Mouse (Mus musculus): ENCODE results near the gene Dexi.
A peak's percentile ranks its signal among the peaks of the same experiment; 100 is the strongest.

Gene Dexi

GRCm38 (mm10) chr16:10542698-10543365, at the start of gene Dexi:
Gene Dexi, minus strand, starts transcription at chr16:10543054.
- DNase-seq: peak; percentile 92

GRCm38 (mm10) chr16:10586546-10586945, 43.7 kb upstream of the Dexi start:
- no peak for DNase-seq

GRCm38 (mm10) chr16:10585165-10585564, 42.3 kb upstream of the Dexi start:
- DNase-seq: no peak

- no peak for DNase-seq
Measured at GRCm38 (mm10) chr16:10581234-10581898, 38.5 kb upstream of the Dexi start.

GRCm38 (mm10) chr16:10578376-10578775, 35.5 kb upstream of the Dexi start:
- DNase-seq: no peak

GRCm38 (mm10) chr16:10577548-10577947, 34.7 kb upstream of the Dexi start:
- no peak for DNase-seq

GRCm38 (mm10) chr16:10575915-10576314, 33.1 kb upstream of the Dexi start:
- DNase-seq: no peak

GRCm38 (mm10) chr16:10574936-10575335, 32.1 kb upstream of the Dexi start:
- no peak for DNase-seq

- no peak for DNase-seq
Measured at GRCm38 (mm10) chr16:10571820-10572219, 29.0 kb upstream of the Dexi start.

- peak; percentile 76 for DNase-seq
Measured at GRCm38 (mm10) chr16:10570708-10571107, 27.9 kb upstream of the Dexi start.

- DNase-seq: no peak
Measured at GRCm38 (mm10) chr16:10569809-10570395, 27.0 kb upstream of the Dexi start.

- DNase-seq: no peak
Measured at GRCm38 (mm10) chr16:10567153-10567552, 24.3 kb upstream of the Dexi start.

GRCm38 (mm10) chr16:10565278-10565885, 22.5 kb upstream of the Dexi start:
- peak; percentile 72 for DNase-seq

- no peak for DNase-seq
Measured at GRCm38 (mm10) chr16:10559991-10560390, 17.1 kb upstream of the Dexi start.

GRCm38 (mm10) chr16:10553858-10554257, 11.0 kb upstream of the Dexi start:
- no peak for DNase-seq

GRCm38 (mm10) chr16:10551592-10551991, 8.7 kb upstream of the Dexi start:
- DNase-seq: no peak

GRCm38 (mm10) chr16:10549600-10549999, 6.7 kb upstream of the Dexi start:
- DNase-seq: no peak

- no peak for DNase-seq
Measured at GRCm38 (mm10) chr16:10548938-10549337, 6.1 kb upstream of the Dexi start.

- no peak for DNase-seq
Measured at GRCm38 (mm10) chr16:10546865-10547264, 4.0 kb upstream of the Dexi start.

GRCm38 (mm10) chr16:10544995-10545622, 2.3 kb upstream of the Dexi start, which contains the start of gene Clec16a:
Gene Clec16a, plus strand, starts transcription at chr16:10545339.
- DNase-seq: peak; percentile 95

GRCm38 (mm10) chr16:10542266-10542665, 588 bp downstream of the Dexi start:
- DNase-seq: no peak

- DNase-seq: no peak
Measured at GRCm38 (mm10) chr16:10541598-10541930, 1.3 kb downstream of the Dexi start.

All from right cerebral cortex, postnatal 14 days (tissue).